Mouse (Mus musculus): Measurements from ENCODE around the gene Rhoh.

GRCm38 (mm10) chr5:65857935-65858334 lies 3.1 kb upstream of the Rhoh start:
- TF ChIP-seq POLR2A (IDR thresholded peaks at IDR 0.05; ENCODE audit: borderline replicate concordance, extremely low read depth, low read depth, low read length) (no peak), CTCF (IDR thresholded peaks at IDR 0.05; ENCODE audit: insufficient read depth, low read length) (no peak)

Data from lung, adult 2 months (tissue).